Mouse (Mus musculus) myocyte (in vitro differentiated cells): ENCODE results near the gene Tmem209. TPM values are rescaled to one million over a fixed set of nuclear protein-coding genes. Genes with fewer than 3 reads are reported as not detected.

ENCODE experiments used
- H3K27me3 ChIP-seq: one replicate; pipeline ENCODE4 v1.6.1; 2011; ENCODE audit not compliant: control insufficient read depth, insufficient read depth, insufficient read length
- H3K36me3 ChIP-seq: one replicate; pipeline ENCODE4 v1.6.1; 2011; ENCODE audit not compliant: control insufficient read depth, insufficient read depth
- H3K4me2 ChIP-seq: one replicate; pipeline ENCODE4 v1.6.1; 2011; ENCODE audit warnings: low read depth, control low read depth
- H3K4me3 ChIP-seq: one replicate; pipeline ENCODE4 v1.5.1; 2011; ENCODE audit warnings: mild to moderate bottlenecking, control low read depth, moderate library complexity
- H3K79me2 ChIP-seq: one replicate; pipeline ENCODE4 v1.6.1; 2011; ENCODE audit not compliant: control insufficient read depth, insufficient read depth
- H3ac ChIP-seq: one replicate; pipeline ENCODE4 v1.6.1; 2011; ENCODE audit not compliant: control insufficient read depth, insufficient read length
- CEBPB ChIP-seq: IDR thresholded peaks from 2 replicates; pipeline ENCODE4 v1.6.1; 2011; ENCODE audit warnings: mild to moderate bottlenecking, moderate library complexity; ENCODE audit not compliant: poor library complexity, insufficient read depth, severe bottlenecking
- E2F4 ChIP-seq: IDR thresholded peaks from one replicate; pipeline ENCODE4 v1.6.1; 2011; ENCODE audit warnings: mild to moderate bottlenecking, control low read depth, moderate library complexity; ENCODE audit not compliant: insufficient read depth
- MAX ChIP-seq: IDR thresholded peaks from one replicate; pipeline ENCODE4 v1.6.1; 2011; ENCODE audit warnings: low read depth, mild to moderate bottlenecking, control low read depth
- MYOD1 ChIP-seq, 3 experiments: IDR thresholded peaks; one replicate each; pipeline ENCODE4 v1.6.1; 2011; ENCODE audit warnings: control low read depth in 2 of 3, low read depth in 2 of 3, mild to moderate bottlenecking in 2 of 3, moderate library complexity in 1 of 3; ENCODE audit not compliant: insufficient read length in 2 of 3, control insufficient read depth in 1 of 3
- MYOG ChIP-seq, 3 experiments: IDR thresholded peaks; one replicate each; pipeline ENCODE4 v1.6.1; 2011; ENCODE audit warnings: control low read depth in 2 of 3, low read depth in 2 of 3, mild to moderate bottlenecking in 2 of 3; ENCODE audit not compliant: insufficient read length in 2 of 3, control insufficient read depth in 1 of 3, insufficient read depth in 1 of 3
- POLR2A ChIP-seq: IDR thresholded peaks from one replicate; pipeline ENCODE4 v1.6.1; 2011; ENCODE audit warnings: low read depth, mild to moderate bottlenecking, control low read depth, moderate library complexity; ENCODE audit not compliant: insufficient read length
- POLR2AphosphoS2 ChIP-seq: IDR thresholded peaks from one replicate; pipeline ENCODE4 v1.6.1; 2011; ENCODE audit warnings: low read depth, control low read depth; ENCODE audit not compliant: insufficient read length
- REST ChIP-seq: IDR thresholded peaks from one replicate; pipeline ENCODE4 v1.6.1; 2011; ENCODE audit warnings: mild to moderate bottlenecking, control low read depth, moderate library complexity; ENCODE audit not compliant: insufficient read depth, insufficient read length
- SRF ChIP-seq: IDR thresholded peaks from one replicate; pipeline ENCODE4 v1.6.1; 2011; ENCODE audit warnings: low read depth; ENCODE audit not compliant: control insufficient read depth, insufficient read length
- TCF12 ChIP-seq: IDR thresholded peaks from one replicate; pipeline ENCODE4 v1.6.1; 2011; ENCODE audit warnings: mild to moderate bottlenecking, control low read depth; ENCODE audit not compliant: poor library complexity, insufficient read depth, severe bottlenecking
- TCF3 ChIP-seq: IDR thresholded peaks from one replicate; pipeline ENCODE4 v1.6.1; 2011; ENCODE audit warnings: low read depth, control low read depth; ENCODE audit not compliant: insufficient read length
- USF1 ChIP-seq: IDR thresholded peaks from one replicate; pipeline ENCODE4 v1.6.1; 2011; ENCODE audit warnings: low read depth, mild to moderate bottlenecking, control low read depth, moderate library complexity
- polyA plus RNA-seq: library from polyadenylated mRNA; unstranded; fragments of >200 nt; fragmentation: generic; extraction: Trizol; gene quantifications from one replicate; pipeline ENCODE4 v1.2.1, GENCODE M21; 2012; ENCODE audit warnings: missing spikeins

The Tmem209 gene
- 24.3 TPM for polyA plus RNA-seq

DNA sequence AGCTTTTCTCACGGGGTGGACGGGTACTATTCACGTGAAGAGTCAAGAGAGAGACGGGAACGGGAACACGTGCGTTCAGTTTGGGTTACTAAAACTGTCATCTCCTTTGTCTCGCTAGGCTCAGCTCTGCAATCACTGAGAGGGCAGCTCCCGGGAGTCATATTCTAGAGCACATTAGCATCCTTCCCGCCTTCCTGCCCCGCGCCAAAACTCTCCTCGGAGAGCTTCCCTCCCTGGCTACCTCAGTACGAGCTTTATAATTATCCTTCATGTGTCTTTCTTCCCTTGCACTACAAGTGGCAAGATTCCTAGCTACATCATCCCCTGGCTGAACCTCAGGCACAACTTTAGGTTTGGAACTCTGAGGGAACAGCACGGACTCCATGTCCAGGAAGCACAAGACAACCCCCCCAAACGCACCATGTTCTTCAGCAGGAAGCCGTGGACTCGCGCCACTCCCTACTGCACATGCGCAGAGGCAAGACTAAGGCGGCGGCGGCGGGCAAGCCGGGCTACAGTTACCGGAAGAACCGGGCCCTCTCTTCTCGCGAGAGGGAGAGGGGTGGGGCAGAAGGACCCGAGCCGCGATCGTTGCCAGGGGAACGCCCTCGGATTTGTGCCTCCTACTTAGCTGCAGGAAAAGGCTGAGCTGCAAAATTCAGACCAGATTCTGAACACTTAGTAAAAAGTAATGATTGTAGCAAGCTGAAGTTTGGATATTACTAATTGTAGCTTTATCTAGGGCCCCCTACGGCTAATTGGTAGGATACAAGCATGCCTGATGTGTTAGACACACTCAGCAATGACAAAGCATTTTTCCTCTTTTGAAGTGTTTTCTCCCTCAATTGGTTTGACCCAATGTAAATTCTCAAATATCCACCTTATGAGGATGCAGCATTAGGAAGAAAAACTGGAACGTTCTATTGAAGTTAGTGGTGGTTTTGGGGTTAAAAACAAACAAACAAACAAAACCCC lies at the start of gene Tmem209, which contains the start of gene Ssmem1:
Gene Tmem209 (minus strand): TSS at position 519 of the 975 bp plus-strand sequence.
Gene Ssmem1 (plus strand): TSS at position 585 of the 975 bp plus-strand sequence.
- peak; percentile 32 for TF ChIP-seq E2F4
- TF ChIP-seq POLR2AphosphoS2 = peak; percentile 96
- no peak for TF ChIP-seq REST
- TF ChIP-seq POLR2A = peak; percentile 93
- peak; percentile 22 for TF ChIP-seq MAX
- no peak for TF ChIP-seq MYOG (IDR thresholded peaks at IDR 0.05; ENCODE audit: control insufficient read depth in 1 of 3, insufficient read depth in 1 of 3, insufficient read length in 2 of 3, low read depth in 2 of 3)
- H3K36me3 ChIP-seq = peaks cover 14% of the 10 kb centered on the region
- H3ac ChIP-seq = peak within 1 kb of the TSS; percentile 19
- H3K79me2 ChIP-seq = no peaks in the 10 kb centered on the region
- H3K27me3 ChIP-seq = no peaks in the 10 kb centered on the region
- peak within 1 kb of the TSS; percentile 55 for H3K4me3 ChIP-seq
- peak within 1 kb of the TSS; percentile 86 for H3K4me2 ChIP-seq

GRCm38 (mm10) chr6:30556080-30556479 lies 46.5 kb upstream of the Tmem209 start:
- Histone ChIP-seq H3K79me2 (no peaks in the 10 kb centered on the region), H3K36me3 (no peaks in the 10 kb centered on the region), H3K4me3 (no peak overlapping the region), H3ac (no peak overlapping the region), H3K27me3 (no peaks in the 10 kb centered on the region), H3K4me2 (peak overlapping the region; percentile 36)
- TF ChIP-seq MYOG (IDR thresholded peaks at IDR 0.05; ENCODE audit: control insufficient read depth in 1 of 3, insufficient read depth in 1 of 3, insufficient read length in 2 of 3, low read depth in 2 of 3) = peak in 1 of 3 experiments; percentile 41
- TF ChIP-seq POLR2AphosphoS2 = no peak
- TF ChIP-seq CEBPB = 0 out of 2 replicates have a peak, but pooled peaks have one; percentile 17
- peak in 1 of 3 experiments; percentile 49 for TF ChIP-seq MYOD1 (IDR thresholded peaks at IDR 0.05; ENCODE audit: control insufficient read depth in 1 of 3, insufficient read length in 2 of 3, low read depth in 2 of 3)
- no peak for TF ChIP-seq POLR2A

GRCm38 (mm10) chr6:30554621-30555170 lies 45.1 kb upstream of the Tmem209 start:
- Histone ChIP-seq H3K36me3 (no peaks in the 10 kb centered on the region), H3K79me2 (no peaks in the 10 kb centered on the region), H3K27me3 (no peaks in the 10 kb centered on the region), H3K4me3 (no peak overlapping the region), H3K4me2 (no peak overlapping the region), H3ac (no peak overlapping the region)
- TF ChIP-seq POLR2A (no peak), REST (no peak)

DNA sequence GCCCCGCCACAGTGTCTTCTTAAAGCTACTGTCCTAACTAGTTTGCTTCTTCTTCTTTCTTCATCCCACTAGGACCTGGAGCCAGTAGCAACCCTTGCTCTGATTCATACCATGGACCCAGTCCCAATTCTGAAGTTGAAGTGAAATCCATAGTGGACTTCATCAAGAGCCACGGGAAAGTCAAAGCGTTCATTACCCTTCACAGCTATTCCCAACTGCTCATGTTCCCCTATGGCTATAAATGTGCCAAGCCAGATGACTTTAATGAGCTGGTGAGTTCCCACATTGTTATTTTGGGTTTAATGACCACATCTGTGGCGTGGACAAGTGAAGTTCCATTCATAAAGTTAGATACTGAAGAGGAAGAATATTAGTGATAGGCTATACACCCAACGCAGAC lies 44.5 kb upstream of the Tmem209 start:
- Histone ChIP-seq H3K36me3 (no peaks in the 10 kb centered on the region), H3K4me2 (peak overlapping the region; percentile 10), H3K79me2 (no peaks in the 10 kb centered on the region), H3ac (no peak overlapping the region), H3K27me3 (no peaks in the 10 kb centered on the region), H3K4me3 (no peak overlapping the region)
- TF ChIP-seq REST (no peak), E2F4 (no peak), CEBPB (no peak), TCF3 (no peak)

GRCm38 (mm10) chr6:30553381-30554010 lies 43.9 kb upstream of the Tmem209 start:
- Histone ChIP-seq H3K27me3 (no peaks in the 10 kb centered on the region), H3ac (no peak overlapping the region), H3K4me3 (no peak overlapping the region), H3K36me3 (no peaks in the 10 kb centered on the region), H3K4me2 (no peak overlapping the region), H3K79me2 (no peaks in the 10 kb centered on the region)
- TF ChIP-seq SRF (no peak), USF1 (no peak), CEBPB (no peak), MYOG (IDR thresholded peaks at IDR 0.05; ENCODE audit: control insufficient read depth in 1 of 3, insufficient read depth in 1 of 3, insufficient read length in 2 of 3, low read depth in 2 of 3) (no peak), MYOD1 (IDR thresholded peaks at IDR 0.05; ENCODE audit: control insufficient read depth in 1 of 3, insufficient read length in 2 of 3, low read depth in 2 of 3) (no peak), POLR2A (no peak), POLR2AphosphoS2 (no peak), TCF3 (no peak), TCF12 (no peak), E2F4 (no peak), MAX (no peak), REST (no peak)
